Mouse (Mus musculus) cerebellum, adult 8-10 months (tissue): ENCODE measurements at regions not wholly inside any gene's neighbourhood (a gene's known extent, or its start where the extent isn't known, plus 50 kb on each side); places are given as distances from the start of the nearest gene placed in this dataset.
"Not testable (repeated sequence)": the region's sequence is repeated elsewhere in the genome, so short reads cannot be mapped to it uniquely, and the experiment has no call there.

Source experiments
- DNase-seq: peaks from one replicate; pipeline ENCODE4 v3.0.0; 2022

DNA sequence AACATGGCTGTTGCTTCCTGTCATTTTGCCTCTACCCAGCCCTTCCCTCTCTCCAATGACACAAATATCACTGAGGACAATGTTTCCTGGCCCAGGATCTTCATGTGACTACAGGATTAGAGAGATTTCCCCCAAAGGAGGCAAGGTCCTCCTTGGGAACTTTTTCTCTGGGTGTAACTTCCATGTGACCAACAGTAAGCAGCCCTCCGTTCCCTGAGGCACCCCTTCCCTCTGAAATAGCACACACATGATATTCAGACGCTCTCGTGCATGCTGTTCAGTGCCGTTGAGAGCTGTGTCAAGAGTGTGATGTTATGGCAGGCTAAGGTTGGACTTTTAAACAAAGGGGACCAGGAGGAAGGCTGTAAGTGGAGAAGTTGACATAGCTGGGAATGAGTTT is 169.2 kb upstream of the Otx2 start:
- no peak for DNase-seq

- no peak for DNase-seq
Measured at GRCm38 (mm10) chr14:48841278-48841677, 167.7 kb upstream of the Otx2 start.

- no peak for DNase-seq
Measured at GRCm38 (mm10) chr14:48837181-48837580, 163.6 kb upstream of the Otx2 start.

DNA sequence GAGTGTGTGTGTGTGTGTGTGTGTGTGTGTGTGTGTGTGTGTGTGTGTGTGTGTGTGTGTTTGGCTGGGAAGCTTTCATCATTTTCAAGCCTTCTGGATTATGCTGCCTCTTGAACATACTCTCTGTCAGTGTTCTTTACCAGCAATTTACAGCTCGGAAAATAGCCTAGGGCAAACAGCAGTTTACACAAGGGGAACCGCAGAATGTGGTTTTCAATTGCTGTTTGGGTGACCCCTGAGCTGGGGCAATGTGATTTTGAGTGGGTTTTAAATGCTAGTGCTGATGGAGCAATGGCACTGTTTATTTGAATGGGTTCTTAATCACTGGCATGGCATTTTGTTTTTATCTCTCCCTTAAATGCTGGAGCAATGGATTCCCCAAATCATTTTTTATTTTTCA is 162.5 kb upstream of the Otx2 start:
- DNase-seq: no peak

- no peak for DNase-seq
Measured at GRCm38 (mm10) chr14:48834416-48834815, 160.8 kb upstream of the Otx2 start.

GRCm38 (mm10) chr14:48826421-48826820 is 152.8 kb upstream of the Otx2 start:
- no peak for DNase-seq

DNA sequence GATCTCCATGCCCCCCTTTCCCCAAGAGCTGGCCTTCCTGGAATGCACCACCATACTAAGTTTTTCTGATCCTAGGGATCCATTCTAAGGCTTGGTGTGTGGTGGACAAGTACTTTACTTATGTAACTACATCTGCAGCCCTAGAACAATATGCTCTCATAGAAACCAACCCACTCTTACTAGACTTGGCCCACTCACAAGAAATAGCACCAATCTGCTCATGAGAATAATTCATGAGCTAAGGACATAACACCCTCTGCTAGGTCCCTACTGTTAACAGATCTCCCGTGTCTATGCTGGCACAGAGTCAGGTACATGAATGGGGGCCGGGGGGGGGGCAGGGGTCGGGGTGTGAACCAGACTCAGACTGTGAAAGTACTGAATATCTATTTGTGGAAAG is 150.8 kb upstream of the Otx2 start:
- no peak for DNase-seq

GRCm38 (mm10) chr14:48815941-48816340 is 142.3 kb upstream of the Otx2 start:
- DNase-seq: no peak

- DNase-seq: no peak
Measured at GRCm38 (mm10) chr14:48815231-48815728, 141.7 kb upstream of the Otx2 start.

DNA sequence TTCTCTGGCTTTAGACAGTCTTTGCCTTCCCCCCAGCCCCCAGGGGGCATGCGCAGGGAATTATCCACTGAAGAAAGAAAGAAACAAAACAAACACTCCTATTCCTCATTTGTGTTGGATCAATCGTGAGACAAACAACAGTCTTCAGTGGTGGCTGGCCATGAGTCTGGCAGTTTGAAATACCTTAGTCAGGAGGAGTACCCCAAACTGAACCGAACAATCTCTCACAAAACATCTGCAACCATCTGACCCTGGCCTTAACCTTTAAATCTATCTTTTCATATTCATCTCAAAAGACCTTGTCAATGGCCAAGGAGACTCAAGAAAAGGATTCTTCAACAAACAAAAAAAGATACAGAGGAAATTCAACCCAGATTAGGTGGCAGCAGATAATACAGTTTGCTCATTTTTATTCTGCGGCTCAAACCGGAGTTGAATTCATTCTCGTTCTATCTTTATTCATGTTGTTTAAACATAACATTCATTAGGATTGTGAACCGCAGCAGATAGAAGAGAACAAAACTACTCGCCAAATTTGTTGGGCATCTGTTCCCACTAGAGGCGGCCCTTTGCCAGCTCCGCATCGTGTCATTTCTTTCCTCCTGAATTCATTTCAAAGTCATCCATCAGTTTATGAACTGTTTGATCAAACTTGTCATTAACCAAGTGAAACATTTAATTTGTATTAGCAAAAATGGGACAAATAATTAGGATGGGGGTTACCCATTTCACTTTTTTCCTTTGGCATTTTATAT is 139.3 kb upstream of the Otx2 start:
- DNase-seq: no peak

DNA sequence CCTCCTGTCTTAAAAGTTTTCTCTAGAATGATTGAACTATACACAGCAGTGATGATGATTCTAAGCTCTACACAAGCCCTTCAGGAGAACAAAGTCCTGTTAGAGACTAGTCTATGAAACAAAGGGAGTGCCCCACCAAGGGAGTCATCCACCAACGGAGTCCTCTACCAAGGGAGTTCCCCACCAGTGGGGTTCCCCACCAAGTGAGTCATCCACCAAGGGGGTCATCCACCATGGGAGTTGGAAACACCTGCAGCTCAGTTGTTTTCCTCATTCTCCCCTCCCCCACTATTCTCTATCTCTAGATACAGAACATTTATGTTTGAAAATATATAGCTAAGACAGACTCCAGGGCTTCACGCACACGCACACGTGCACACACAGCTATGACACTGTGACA is 130.5 kb upstream of the Otx2 start:
- no peak for DNase-seq

- no peak for DNase-seq
Measured at GRCm38 (mm10) chr14:48801283-48801682, 127.7 kb upstream of the Otx2 start.

DNA sequence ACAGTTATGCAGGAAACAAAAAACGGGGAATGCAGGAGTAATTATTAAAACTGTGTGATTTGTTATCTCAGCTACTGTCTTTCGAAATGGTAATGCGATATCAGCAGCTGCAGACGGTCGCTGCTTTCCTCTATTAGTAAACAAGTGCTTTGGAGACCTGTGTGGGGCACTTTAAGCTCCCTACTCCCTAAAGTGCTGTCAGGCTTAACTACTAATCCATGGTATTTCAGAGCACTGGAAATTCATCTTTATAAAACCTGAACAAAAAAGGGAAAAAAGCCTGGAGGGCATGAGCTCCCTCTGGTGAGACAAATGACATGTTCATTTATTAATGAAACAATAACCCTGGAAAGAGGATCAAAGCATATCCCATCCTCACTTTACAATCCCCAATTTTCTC is 127.2 kb upstream of the Otx2 start:
- DNase-seq: no peak

DNA sequence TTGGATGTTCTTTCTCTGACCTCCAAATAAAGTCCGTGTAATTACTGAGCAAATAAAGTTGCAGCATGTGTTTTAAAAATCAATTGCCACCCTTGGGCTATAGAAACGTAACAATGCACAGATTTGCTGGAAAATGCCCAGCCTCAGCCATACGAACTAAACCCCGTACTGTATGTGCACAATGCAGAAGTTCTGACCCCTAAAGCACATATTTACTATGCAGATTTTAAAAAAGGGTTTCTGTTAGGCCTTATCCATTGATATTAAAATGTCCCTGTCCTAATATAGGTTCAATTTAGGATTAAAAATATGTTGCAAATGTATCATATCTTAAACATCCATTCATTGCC is 126.5 kb upstream of the Otx2 start:
- DNase-seq: no peak

- DNase-seq: no peak
Measured at GRCm38 (mm10) chr14:48799442-48800099, 126.0 kb upstream of the Otx2 start.

GRCm38 (mm10) chr14:48791507-48791906 is 117.9 kb upstream of the Otx2 start:
- no peak for DNase-seq

GRCm38 (mm10) chr14:48779327-48779726 is 105.7 kb upstream of the Otx2 start:
- no peak for DNase-seq

DNA sequence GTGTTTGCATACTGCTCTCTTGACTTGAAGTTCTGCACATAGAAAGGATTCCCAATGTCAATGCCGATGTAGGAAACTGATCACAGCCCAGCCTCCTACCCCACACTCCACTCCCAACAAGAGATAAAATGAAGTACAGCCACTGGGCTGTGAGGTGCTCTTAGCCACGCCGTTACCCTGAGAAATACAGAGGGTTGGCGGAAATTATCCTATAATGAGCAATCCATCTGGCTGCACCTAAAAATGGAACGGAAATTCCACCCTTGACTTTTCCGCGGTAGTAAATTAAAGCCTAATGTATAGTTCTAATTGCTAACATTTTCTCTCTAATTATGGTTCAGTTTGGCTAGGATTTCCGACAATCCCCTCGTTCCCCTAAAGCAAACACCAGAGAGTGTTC is 97.2 kb upstream of the Otx2 start:
- DNase-seq: no peak

- DNase-seq: no peak
Measured at GRCm38 (mm10) chr14:48762691-48763090, 89.1 kb upstream of the Otx2 start.

DNA sequence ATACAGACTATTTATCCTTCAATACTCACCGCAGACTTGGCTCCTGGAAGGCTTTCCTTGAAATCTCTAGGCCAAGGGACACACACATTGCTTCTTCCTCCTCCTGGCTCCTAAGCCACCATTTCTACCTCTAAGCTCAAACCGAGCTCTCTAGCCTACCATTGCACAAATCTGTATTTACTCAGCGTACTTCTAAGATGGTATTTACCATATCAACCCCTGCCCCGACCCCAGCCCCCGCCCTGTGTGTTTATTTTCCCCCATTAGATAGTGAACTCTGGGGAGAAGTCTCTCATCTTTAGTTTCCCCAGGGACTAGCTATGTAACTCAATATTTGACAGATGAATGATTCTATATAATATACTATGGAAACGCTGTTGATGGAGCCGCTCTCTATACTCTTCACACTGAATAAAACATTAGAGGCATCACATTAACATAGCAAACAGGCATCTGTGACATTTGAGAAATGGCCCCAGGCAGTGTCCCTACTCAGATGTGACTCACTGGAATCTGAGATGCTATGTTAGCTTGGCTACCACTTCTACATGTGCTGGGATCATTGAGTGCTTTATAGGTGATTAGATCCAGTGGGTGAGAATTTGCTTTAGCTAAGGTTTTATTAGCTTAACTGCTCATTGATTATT is 87.5 kb upstream of the Otx2 start:
- no peak for DNase-seq

GRCm38 (mm10) chr14:48755096-48755495 is 81.5 kb upstream of the Otx2 start:
- DNase-seq: not testable (repeated sequence)

DNA sequence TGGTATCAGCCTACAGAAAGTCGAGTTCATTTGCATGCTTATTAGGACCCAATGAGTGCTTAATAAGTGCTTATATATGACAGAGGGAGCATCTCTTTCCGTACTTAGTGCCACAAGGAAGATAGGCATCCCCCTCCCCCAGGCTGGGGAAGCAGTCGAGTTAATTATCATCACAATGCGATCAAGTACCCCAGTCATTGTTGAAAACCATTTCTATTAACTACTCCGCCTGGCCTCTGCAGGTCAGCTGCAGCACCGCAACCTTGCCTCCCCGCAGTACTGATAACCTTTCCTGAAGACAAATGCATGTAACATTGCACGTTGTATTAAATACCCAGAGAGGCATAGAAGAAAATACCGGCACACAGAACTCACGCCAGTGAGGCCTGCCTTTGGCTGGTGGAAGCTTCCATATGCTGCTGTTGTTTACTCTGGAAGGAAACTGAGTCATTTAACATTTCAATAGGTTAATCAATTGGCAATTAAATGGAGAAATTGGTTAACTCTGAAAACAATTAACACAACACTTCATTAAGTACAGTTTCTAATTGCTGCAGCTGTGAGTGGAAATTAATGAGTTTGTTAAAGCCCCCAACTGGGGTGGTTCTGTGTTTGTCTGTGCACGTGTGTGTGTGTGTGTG is 80.6 kb upstream of the Otx2 start:
- DNase-seq: no peak

DNA sequence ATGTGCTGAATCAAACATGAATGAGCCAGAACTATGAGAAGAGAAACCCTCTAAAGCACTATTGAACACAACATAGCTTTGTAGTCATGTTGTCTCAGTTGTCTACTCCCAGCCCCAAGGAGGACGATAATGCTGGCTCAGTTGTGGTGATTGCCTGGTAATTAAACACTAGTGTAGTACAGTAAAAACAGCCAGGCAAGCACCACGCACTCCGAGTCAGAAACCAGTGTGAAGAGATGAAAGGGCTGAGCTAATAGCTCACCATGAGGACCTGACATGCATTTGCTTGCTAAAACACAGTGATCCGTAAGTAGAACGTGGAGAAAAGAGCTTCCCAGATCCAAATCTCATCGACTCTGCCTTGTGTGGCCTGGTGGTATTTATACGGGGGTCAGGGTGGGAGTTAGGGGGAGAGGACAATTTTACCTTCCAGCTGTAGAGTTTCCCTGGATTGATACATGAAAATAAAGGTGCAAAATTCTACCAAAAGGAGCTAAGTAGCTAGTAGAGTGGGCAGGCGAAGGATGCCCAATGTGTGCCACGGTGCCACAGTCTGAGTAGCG is 80.0 kb upstream of the Otx2 start:
- no peak for DNase-seq
